Mouse (Mus musculus): Measurements from ENCODE around the gene Adssl1.

Gene Adssl1

GRCm38 (mm10) chr12:112619686-112620353, at the start of gene Adssl1:
Gene Adssl1, plus strand, starts transcription at chr12:112620045.
- DNase-seq (ENCODE audit: extremely low read depth, insufficient read length, low spot score): peak; percentile 89

DNA sequence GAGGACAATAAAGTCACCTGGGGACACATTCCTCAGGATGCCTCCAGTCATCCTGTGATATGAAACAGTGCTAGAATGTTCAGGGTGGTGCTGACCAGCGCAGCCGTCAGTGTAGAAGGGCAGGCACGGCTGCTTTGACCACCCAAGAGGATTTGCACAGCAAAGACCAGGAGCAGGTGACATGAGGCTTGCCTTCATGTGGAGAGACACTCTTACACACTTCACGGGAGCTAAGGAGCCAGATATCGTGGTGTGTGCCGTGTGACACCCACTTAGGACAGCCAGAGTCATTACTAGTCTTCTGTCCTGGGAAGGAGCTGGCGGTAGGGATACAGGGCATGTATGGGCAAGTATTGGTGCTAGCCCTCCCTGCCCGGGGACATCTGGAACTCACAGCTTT, 49.7 kb upstream of the Adssl1 start:
- DNase-seq (ENCODE audit: extremely low read depth, insufficient read length, low spot score): no peak

- no peak for DNase-seq (ENCODE audit: extremely low read depth, insufficient read length, low spot score)
Observed at GRCm38 (mm10) chr12:112571064-112571463, 48.8 kb upstream of the Adssl1 start.

GRCm38 (mm10) chr12:112575274-112575986, 44.4 kb upstream of the Adssl1 start:
- no peak for DNase-seq (ENCODE audit: extremely low read depth, insufficient read length, low spot score)

DNA sequence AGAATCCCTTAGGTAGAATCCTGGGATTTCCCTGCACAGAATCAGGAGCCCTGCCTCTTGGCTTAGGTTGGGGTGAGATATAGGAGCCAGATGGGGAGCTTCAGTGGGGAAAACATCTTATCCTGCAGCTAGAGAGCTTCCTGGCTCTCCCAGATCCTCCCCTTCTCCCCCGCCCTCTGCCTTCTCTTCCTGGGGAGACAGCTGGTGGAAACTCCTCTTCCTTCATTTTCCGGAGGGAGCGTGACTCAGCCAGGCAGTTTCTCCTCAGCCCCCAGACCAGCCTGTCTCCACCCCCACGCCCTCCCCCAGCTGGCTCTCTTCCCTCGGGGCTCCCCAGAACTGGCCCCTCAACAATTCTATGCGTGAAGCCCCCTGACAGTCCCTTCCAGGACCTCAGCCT, 43.5 kb upstream of the Adssl1 start:
- peak; percentile 63 for DNase-seq (ENCODE audit: extremely low read depth, insufficient read length, low spot score)

DNA sequence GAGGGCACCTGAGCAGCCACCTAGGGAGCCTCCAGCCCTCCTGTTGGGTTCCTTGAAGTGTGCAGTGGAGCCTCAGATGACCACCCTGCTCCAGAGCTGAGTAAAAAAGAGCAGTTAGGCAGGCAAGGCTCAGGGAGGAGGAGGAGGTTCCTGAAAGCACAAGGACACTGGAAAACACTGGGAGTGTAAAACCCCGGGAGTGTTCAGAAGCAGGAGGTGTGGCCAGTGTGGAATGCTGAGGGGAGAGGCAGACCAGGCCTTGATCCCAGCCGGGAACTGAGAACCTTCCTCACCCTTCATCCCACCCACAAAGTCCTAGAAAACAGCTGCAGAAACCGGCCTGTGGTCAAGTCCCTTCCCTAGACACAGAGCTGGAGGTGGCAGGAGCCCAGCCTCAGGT, 43.1 kb upstream of the Adssl1 start:
- peak; percentile 64 for DNase-seq (ENCODE audit: extremely low read depth, insufficient read length, low spot score)

DNA sequence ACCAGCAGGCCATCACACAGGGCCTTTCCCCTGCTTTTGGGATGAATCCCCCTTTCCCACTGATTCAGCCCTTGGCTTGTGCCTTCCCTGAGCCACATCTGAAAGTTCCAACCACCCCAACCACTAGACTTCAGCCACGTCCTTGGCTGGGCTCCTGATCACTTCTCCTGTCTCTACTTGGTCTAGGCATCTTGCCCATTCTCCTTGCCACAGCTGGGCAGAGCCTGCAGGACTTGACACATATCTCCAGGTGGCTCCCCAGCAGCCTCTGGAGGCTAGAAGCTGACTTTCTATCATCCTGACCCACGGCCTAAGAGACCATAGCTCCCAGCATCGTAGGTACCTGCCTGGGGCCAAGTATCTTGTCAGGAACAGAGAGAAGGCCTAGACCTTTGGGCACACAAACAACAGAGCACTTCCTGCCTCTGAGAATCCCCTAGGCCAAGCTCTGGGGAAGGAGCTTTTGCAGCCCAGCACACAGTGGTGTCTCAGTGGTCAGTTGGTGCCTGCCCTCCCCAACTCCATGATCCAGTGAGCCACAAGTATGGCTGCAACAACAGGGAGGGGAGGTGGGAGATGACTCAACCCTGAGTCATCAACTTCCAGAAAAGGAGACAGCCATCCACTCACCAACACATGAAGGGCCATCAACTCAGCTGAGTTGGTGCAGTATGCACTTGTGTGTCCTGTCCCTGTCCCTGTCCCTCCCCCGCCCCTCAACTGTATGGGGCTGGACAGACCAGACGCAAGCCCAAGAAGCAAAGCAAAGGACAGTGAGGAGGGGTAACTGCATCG, 41.4 kb upstream of the Adssl1 start:
- DNase-seq (ENCODE audit: extremely low read depth, insufficient read length, low spot score): peak; percentile 82

GRCm38 (mm10) chr12:112579430-112579829, 40.4 kb upstream of the Adssl1 start:
- DNase-seq (ENCODE audit: extremely low read depth, insufficient read length, low spot score): no peak

DNA sequence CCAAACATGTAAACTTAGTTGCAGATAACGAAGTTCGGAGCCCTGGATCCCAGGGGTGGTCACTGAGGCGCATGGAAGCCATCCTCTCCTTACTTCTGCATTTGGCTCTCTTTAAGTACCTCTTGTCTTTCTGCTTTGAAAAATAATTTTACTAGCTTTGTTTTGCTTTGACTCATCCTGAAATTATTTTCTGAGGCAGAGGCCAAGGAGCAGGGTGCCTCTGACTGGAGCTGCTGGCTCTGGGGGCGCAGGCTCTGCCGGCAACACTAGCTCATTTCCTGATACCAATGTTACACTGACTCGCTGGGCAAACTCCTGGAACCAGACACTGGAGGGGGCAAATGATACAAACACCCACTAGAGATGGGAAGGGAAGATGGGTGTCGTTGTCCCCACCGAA, 39.9 kb upstream of the Adssl1 start:
- DNase-seq (ENCODE audit: extremely low read depth, insufficient read length, low spot score): peak; percentile 56

- DNase-seq (ENCODE audit: extremely low read depth, insufficient read length, low spot score): no peak
Observed at GRCm38 (mm10) chr12:112581113-112581512, 38.7 kb upstream of the Adssl1 start.

DNA sequence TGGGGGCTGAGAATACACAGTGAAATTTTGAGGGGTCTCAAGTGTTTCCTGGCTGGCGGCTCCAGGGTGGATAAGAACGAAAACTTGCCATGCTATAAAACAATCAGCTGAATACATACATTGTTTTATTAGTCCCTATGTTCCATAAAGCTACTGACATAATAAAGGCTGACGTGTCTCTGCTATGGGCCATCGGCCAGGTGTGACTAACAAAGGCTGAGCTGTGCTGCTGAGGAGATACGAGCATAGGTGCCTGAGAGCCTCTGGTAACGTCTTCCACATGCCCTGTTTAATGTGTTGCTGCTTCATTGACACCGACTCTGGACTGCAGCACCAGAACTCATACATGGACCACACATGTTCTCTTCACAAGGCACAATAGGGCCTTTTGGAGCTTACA, 34.9 kb upstream of the Adssl1 start:
- no peak for DNase-seq (ENCODE audit: extremely low read depth, insufficient read length, low spot score)

DNA sequence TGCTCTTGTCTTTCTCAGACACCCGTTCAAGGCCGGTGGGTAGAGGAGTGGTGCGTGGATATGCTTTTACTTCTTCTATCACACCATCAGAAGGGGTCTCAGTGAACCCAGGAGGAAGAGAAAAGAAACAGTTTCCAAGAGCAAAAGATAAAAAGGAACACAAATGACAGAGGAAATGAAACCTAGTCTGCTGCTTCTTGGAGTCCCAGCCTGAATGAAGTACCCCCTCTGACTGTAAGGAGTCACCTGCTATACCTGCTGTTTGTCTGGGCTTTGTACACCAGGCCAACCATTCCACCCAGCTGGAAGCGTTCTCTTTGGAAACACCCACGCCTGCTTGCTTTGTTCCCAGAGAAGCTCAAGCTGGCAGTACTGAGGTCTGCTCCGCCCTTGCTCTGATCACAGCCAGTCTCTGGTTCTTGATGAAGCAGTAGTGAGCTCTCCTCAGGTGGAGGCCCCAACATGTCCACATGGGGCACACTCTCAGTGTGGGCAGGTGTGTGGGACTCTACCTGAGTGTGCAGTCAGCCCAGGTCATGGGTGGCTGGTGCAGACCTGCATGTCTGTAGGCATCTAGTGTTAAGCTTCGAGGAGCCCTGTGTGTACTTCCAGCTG, 33.8 kb upstream of the Adssl1 start:
- DNase-seq (ENCODE audit: extremely low read depth, insufficient read length, low spot score): no peak

DNA sequence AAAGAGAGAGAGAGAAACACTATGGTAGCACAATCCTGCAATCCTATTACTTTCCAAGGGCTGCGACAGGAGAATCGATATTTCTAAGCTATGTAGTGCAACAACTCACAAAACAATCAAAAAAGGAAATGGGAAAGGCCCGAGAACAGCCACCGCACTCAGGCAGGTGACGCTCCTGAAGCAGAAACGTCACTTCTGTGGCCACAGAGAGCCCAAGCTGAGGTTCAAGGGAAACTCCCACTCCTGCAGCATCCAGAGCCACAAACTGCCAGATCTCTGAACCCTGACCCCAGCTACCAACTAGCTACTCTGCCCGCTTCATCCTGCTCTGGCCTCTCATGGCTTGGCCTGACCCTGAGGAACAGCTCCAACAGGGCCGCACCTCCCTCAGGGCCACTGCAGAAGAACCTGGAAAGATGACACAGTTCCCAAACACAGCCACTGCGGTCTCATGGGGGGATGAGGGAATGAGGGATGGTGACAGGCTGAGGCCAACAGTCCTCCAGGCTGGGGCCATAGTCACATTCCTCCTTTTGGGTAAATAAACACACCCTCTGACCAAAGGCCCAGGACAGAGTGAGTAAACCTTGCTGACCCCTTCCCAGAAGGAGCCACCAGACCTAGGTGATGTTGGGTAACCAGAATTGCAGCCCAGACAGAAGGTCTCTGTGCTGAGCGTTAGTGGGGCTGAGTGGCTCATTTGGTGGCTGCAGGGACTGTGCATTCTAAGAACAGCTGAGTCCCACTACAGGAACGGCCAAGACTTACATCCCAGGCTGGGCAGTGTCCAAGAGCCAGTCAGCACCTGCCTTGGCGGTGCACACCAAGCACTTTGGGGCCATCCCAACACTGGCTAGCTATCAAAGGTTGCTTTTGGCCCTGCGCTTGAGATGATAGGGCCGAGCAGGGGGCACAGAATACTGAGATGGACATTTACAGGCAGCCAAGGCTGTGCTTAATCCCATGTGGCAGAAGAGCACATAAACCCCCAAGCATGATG, 32.4 kb upstream of the Adssl1 start:
- peak; percentile 73 for DNase-seq (ENCODE audit: extremely low read depth, insufficient read length, low spot score)

- DNase-seq (ENCODE audit: extremely low read depth, insufficient read length, low spot score): peak; percentile 88
Observed at GRCm38 (mm10) chr12:112588426-112589256, 31.2 kb upstream of the Adssl1 start, which contains the start of gene Inf2. Gene Inf2, plus strand, starts transcription at chr12:112588784.

GRCm38 (mm10) chr12:112589491-112590191, 30.2 kb upstream of the Adssl1 start:
- no peak for DNase-seq (ENCODE audit: extremely low read depth, insufficient read length, low spot score)

DNA sequence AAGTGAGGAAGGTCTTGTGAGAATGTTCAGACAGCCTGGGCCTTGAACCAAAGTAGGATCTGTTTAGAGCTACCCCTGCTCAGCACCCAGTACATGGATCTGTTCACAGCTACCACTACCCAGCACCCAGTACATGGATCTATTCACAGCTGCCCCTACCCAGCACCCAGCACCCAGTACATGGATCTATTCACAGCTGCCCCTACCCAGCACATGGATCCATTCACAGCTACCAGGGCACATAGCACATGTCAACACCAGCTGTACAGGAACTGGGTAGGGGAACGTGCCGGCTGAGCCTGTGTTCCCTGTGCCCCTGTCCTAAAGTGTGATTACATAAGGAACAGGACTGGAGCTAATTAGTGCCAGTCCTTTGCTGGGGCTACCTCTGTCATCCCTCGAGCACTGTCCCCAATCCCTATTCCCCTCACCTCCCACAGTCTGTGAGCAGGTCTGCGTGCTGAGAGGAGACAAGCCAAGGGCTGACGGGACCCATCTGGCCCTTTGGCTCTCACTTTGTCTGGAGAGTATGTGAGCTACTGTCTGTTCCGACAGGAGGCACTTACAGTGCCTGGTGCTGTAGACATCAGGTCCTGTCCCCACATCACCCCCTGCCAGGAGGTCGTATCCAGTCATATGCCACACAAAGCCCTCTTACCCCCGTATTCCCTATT, 29.1 kb upstream of the Adssl1 start:
- no peak for DNase-seq (ENCODE audit: extremely low read depth, insufficient read length, low spot score)

GRCm38 (mm10) chr12:112591240-112591639, 28.6 kb upstream of the Adssl1 start:
- DNase-seq (ENCODE audit: extremely low read depth, insufficient read length, low spot score): no peak

DNA sequence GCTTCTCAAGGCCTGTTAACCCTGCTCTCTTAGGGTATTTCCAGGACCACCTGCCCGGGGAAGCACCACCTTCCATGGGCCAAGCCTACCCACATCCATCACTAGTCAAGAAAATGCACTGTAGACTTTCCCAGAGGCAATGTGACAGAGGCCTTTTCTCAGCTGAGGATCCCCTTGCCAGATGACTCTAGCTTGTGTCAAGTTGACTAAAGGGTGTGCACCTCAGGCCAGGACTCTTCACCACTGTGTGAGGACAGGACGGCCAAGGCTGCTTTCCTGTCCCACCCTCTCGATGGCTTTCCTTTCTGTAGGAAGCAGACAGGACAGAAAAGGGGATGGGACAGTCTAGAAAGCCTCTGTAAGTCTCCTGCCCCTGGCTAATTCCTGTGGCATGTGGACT, 28.1 kb upstream of the Adssl1 start:
- DNase-seq (ENCODE audit: extremely low read depth, insufficient read length, low spot score): no peak
